Mouse (Mus musculus): ENCODE data around the gene Bad. TPM values are rescaled to one million over a fixed set of nuclear protein-coding genes. Genes with fewer than 3 reads are reported as not detected.

The Bad gene
- total RNA-seq, 2 experiments from 2014 or later: 10.8 to 14.4 TPM

DNA sequence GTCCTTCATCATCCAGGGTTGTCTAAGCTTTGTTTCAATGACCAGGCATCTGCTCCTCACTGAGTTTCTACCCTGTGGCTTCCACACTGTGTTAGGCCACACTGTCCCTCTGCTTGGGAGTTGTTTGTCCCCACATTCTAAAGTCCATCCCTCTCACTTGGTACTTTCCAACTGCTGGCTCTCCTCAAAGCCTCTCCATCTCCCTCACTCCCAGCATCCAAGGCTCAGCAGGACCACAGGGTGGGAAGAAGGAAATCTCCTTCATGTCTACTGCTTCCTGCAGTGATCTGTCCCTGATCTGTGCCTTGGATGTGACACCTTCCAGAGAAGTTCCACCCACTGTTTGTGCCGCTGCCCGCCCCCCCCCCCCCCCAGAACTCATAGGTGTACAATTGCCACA, 10.7 kb upstream of the Bad start:
- Histone ChIP-seq H3K4me3 (no peak overlapping the region), H3K27ac (no peak overlapping the region)
- no peak for DNase-seq
- intact Hi-C loops (cut with DNase I): no loop called here
- no peak for TF ChIP-seq CTCF (IDR thresholded peaks at IDR 0.05)

DNA sequence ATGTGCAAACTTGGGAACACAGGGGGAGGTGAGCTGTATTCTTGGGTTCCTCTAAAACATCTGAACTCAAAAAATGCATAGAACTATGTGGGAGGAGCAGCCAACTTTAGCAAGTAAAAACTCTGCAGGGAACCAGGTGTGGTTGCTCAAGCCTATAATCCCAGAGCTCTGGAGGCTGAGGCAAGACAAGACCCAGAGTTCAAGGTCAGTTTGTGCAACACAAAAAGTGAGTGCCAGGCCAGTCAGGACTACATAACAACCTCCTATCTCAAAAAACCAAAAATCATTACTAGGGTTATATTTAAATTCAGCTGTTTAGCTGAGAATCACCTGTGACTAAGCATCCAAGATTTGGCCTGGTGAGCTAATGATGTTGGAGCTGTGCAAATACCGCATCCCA, 9.6 kb upstream of the Bad start:
- no peak for TF ChIP-seq CTCF (IDR thresholded peaks at IDR 0.05)
- Histone ChIP-seq H3K4me3 (no peak overlapping the region), H3K27ac (no peak overlapping the region)
- intact Hi-C loops (cut with DNase I): no loop called here
- DNase-seq: no peak

DNA sequence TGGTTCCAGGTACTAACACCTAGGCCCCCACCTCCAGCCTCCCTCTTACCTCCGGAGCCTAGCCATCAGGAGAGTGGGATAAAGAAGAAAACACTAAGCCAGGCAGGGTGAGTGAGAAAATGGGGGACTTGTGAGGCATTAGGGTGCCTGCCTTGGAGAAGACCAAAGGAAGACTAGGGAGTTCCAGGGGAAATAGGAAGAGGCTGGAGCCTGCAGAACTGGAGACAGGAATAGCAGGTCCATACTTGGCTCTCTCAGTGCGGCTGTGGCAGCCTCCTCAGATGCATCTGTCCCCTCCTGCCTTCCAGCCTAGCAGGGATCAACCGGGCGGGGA, 8.6 kb upstream of the Bad start:
- no peak for DNase-seq
- Histone ChIP-seq H3K4me3 (peak overlapping the region; percentile 72; the same call in 1 of the 2 replicates), H3K27ac (no peak overlapping the region)
- TF ChIP-seq CTCF (IDR thresholded peaks at IDR 0.05): no peak
- intact Hi-C loops (cut with DNase I): no loop called here

DNA sequence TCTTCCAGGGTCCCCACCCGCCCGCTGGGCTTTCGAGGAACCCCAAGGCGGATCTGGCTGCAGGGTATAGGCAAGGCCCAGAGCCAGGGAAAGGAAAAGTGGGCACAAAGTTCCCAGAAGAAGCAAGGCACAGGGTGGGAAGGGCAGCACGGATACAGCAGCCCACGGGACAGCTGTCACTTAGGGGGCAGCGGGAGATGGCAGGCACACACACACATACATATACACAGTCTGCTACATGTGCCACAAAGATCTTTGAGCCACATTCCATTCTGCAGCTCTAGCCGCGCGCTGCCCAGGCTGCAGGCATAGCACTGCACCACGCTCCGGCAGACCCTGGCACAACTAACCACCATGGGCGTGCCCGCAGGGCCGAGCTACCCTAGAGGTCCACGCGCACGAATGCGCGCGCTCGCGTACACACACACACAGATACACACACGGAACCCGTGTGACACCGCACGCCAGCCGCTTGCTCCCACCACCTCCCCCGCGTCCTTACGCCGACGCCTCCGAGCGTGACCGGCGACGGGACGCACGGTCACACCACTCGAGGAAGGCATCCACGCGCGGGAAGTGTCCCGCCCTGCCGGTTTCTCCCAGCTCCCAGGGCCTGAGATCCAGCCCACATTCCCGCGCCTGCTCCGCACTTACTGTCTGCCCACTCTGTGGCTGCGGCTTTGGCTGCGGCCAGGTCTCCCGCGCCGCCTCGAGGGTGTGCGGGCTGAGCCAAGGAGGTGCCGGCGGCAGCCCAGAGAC, 8.0 kb upstream of the Bad start:
- Histone ChIP-seq H3K4me3 (peak overlapping the region; percentile 72), H3K27ac (no peak overlapping the region)
- intact Hi-C loops (cut with DNase I): no loop called here
- DNase-seq: peak; percentile 52
- TF ChIP-seq CTCF (IDR thresholded peaks at IDR 0.05): no peak

DNA sequence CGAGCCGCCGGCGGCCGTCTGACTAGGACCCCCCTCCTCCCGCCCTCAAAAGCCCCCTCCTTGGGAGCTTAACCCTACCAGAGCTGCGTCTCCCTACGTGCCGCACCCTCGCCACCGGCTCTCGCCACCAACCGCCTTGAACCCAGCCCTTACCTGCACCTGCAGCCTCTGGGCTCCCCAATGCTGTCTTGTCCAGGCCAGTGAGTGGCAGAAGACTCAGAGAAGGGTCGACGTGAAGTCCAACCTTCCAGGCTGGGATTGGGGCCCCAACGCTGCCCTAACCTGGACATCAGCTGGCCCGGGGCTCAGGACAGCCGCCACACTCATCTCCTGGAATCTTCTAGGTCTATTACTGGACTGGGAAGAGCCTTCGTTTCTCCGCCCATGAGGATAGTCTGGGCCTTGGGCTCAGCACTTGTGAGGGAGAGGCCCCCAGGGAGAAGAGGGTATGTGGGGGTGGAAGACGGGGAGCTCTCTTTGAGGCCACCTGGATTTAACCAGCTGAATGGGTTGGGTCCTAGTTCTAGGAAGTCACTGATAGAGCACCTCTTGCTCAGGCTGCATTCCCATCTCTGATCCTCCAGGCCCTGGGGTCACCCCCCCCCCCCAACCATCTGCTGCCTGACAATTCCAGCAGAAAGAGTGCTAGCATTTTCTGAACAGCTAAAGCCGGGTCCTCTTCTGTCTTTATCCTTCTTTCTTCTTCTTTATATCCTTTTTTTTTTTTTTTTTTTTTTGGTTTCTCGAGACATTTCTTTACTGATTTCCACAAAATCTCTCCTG, 7.3 kb upstream of the Bad start, which contains the start of gene Kcnk4:
Kcnk4 (minus strand) TSS at position 321 of the 783 bp plus-strand sequence.
- Histone ChIP-seq H3K4me3 (peak within 1 kb of the TSS; percentile 72), H3K27ac (no peak within 1 kb of the TSS)
- DNase-seq: no peak
- intact Hi-C loops (cut with DNase I): no loop called here
- no peak for TF ChIP-seq CTCF (IDR thresholded peaks at IDR 0.05)

DNA sequence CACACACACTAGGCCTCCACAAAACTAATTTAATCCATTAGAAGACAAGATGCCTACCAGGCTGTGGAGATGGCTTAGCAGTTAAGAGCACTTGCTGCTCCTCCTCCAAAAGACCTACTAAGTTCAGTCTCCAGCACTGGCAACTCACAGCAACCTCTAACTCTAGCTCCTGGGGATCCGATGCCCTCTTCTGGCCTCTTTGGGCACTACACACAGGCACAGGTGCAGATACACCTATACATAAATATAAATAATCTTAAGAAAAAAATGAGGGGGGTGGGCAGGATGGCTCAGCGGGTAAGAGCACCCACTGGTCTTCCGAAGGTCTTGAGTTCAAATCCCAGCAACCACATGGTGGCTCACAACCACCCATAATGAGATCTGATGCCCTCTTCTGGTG, 5.4 kb upstream of the Bad start:
- H3K4me3 ChIP-seq: no peak overlapping the region
- no peak for DNase-seq
- TF ChIP-seq CTCF (IDR thresholded peaks at IDR 0.05): peak; percentile 51

DNA sequence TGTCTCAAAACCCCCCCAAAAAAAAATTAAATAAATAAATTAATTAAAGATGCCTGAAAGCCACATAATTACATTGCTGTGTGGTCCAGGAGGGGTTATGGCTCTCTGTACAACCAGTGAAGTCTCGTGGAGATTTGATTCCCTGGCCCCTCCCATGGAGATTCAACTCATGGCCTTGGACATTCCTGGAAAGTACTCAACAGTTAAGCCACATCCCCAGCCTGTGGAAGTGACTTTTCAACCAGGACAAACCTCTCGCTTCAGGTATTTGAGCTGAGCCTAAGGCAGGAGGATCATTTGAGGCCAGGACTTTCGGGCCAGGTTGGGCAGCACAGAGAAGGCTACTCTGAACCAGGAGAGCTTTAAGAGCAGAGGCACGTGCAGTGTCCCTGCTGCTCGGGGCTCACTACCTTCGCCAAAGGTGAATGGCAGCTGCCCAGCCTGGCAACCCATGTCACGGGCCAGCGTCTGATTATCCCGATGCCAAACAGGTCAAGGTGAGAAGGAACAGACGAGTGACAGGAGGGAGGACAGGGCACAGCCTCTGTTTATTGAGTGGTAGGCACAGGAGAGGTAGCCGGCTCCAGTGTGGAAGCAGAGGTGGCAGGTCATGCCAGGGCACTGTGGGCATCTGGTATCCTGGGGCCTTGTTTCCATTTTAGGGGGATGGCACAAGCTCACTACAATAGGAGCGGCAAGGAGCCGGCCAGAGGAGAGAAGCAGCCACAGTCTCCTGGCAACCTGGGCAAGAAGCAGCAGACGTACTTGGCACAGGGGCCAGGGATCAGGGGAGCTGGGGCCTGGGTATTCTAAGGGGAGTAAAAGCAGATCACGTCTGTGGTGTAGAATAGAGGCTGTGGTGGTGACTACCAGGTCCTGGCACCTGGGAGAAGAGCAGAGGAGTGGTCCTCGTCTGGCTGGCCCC, 3.9 kb upstream of the Bad start:
- intact Hi-C loops (cut with DNase I): no loop called here
- Histone ChIP-seq H3K27ac (peak overlapping the region; percentile 48), H3K4me3 (no peak overlapping the region)
- TF ChIP-seq CTCF (IDR thresholded peaks at IDR 0.05): no peak
- peak; percentile 41 for DNase-seq

More for the DNA sequence above, 5.4 kb upstream of the Bad start:
- intact Hi-C loops (cut with DNase I): no loop called here
- no peak overlapping the region for H3K27ac ChIP-seq

DNA sequence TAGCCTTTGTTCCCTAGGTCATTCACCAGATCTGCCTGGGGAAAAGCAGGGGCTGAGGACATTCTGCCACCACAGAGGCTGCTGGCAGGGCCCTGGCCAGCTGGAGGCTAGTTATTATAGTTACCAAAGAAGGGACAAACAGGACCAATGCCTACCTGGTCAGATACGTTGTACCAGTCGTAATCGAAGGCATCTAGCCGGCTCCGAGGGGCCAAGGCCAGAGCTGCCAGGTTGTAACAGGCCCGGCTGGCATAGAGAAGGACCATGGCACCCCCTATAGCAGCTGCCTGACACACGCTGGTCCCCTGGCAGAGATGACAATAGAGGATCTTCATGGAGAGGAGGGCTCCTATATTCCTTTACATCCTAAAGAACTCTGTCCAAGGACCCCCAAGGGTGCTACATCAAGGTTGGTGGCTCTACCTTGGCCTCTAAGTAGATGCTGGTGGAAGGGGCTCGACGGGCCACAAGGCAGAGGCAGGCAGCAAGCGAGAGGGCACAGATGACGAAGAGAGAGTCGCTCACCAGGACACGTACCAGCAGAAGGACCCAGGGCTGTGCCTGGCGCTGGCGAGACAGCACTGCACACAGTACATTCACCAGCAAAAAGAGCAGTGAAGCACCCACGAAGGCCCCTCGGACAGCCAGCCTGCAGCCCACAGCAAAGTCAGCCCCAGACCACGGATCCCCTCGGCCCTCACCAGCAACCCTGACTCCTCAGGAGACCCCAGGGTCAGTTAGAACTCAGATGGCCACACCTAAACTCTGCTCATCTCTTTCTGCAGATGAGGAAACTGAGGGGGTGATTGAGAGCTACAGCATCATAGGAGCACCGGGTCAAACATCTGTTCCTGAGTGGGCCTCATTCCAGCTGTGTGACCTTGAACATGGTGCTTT, 2.3 kb upstream of the Bad start:
- intact Hi-C loops (cut with DNase I): no loop called here
- H3K4me3 ChIP-seq: no peak overlapping the region
- DNase-seq: no peak
- H3K27ac ChIP-seq: no peak overlapping the region
- no peak for TF ChIP-seq CTCF (IDR thresholded peaks at IDR 0.05)

DNA sequence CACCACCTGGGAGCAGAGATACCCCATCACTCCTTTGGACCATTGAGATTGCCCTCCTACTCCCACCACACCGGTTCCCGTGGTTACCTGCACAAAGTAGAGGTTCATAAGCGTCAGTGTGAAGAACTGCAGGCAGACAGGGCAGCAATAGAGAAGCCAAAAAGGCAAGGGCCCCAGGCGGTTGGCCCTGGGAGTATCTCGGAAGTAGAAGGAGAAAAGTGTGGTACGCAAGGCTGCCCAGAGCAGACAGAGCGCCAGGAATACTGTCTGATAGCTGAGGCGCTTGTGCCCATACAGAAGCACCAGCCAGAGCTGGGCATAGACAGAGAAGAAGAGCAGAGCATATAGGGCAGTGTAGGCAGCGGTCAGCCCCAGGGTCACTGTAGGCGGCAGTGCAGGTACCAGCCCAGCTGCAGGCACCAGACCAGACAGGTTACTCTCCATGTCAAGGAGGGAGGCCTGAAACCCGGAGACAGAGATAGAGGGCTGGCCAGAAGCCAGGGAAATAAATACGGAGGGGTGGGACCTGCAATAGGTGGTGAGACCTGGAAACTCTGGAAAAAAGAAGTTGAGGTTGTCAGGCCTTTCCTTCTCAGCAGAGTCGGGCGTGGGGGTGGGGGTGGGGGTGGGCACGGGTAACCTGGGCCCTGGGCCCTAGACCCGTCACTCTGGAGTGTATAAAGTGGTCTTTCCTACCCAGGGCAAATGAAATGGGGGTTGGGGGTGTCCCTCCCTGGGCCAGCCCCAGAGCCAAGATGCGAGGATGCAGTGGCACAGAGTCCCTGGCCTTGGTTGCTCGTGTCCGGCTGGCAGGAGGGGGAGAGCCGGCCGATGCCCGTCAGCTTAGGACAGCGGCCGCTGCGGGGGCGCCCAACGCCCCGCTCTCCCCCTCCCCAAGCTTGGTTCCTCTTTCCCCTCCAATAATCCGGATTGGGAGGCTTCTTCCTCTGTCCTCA, 987 bp upstream of the Bad start:
- H3K4me3 ChIP-seq: peak overlapping the region; percentile 93
- no peak for DNase-seq
- intact Hi-C loops (cut with DNase I): no loop called here
- TF ChIP-seq CTCF (IDR thresholded peaks at IDR 0.05): no peak
- peak overlapping the region; percentile 95 for H3K27ac ChIP-seq

DNA sequence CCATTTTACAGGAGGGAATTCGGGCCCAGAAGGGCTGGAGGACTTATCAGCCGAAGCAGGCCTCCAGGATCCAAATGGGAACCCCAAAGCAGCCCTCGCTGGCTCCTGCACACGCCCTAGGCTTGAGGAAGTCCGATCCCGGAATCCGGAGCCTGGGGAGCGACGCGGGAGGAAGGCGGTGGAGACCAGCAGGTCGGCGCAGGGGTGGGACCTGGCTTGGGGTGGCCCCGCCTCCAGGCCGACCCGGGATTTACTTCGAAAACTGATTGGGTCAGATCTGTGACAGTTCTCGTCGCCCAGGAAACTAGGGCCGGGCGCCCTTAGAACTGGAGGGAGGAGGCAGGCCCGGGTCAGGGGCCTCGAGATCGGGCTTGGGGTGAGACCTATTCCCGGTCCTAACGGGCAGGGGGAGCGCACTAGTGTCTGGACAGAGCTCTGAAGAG, 609 bp downstream of the Bad start, which contains the start of gene Gpr137:
Gpr137 (minus strand) TSS at position 232 of the 443 bp plus-strand sequence.
- intact Hi-C loops (cut with DNase I): loop anchor here (1.0 kb wide), 1 partner anchor 9 kb away; no protein-coding TSS in a partner anchor
- peak; percentile 98 for DNase-seq
- H3K27ac ChIP-seq: peak within 1 kb of the TSS; percentile 95
- no peak for TF ChIP-seq CTCF (IDR thresholded peaks at IDR 0.05)
- peak within 1 kb of the TSS; percentile 93 for H3K4me3 ChIP-seq
